Mouse (Mus musculus): Measurements from ENCODE around the gene Fut2. TPM values are rescaled to one million over a fixed set of nuclear protein-coding genes. Genes with fewer than 3 reads are reported as not detected.

The Fut2 gene
- total RNA-seq, 2 experiments from 2014 or later, result 0.14 to 0.28 TPM

- no peak for TF ChIP-seq CTCF (IDR thresholded peaks at IDR 0.05)
- DNase-seq, result no peak
- H3K4me3 ChIP-seq, result no peak overlapping the region
- no peak overlapping the region for H3K27ac ChIP-seq
- intact Hi-C loops (cut with DNase I), result loop anchor here (5.0 kb wide), 1 partner anchor 33 kb away; no protein-coding TSS in a partner anchor
These were observed 67.0 kb downstream of the Fut2 start for GRCm38 (mm10) chr7:45598960-45599879.

Other genes with a start within 250 kb of the Fut2 start
- gene Lhb, start 245.6 kb downstream of the Fut2 start, total RNA-seq (2021), result under 1 TPM; 0.51 to 0.73 TPM
- gene Gys1, start 231.6 kb downstream of the Fut2 start, total RNA-seq (2021), result 100 to 1,000 TPM; 279 to 365 TPM
- 10 to 100 TPM; 18.2 to 28.1 TPM for gene Ruvbl2, start 228.3 kb downstream of the Fut2 start, total RNA-seq (2021)
- gene Ftl1, start 206.5 kb downstream of the Fut2 start, total RNA-seq (2021), result 100 to 1,000 TPM; 122 to 149 TPM
- gene Bax, start 199.5 kb downstream of the Fut2 start, total RNA-seq (2021), result 10 to 100 TPM; 17.6 to 18.4 TPM
- gene Tulp2, start 184.5 kb downstream of the Fut2 start, total RNA-seq (2021), result under 1 TPM in 1 of 2 experiments, not detected in 1; 0.39 TPM
- gene Gm45808, start 179.6 kb downstream of the Fut2 start, total RNA-seq (2021), result 1 to 10 TPM; 5.5 to 8.4 TPM
- gene Dhdh, start 177.6 kb downstream of the Fut2 start, total RNA-seq (2021), result 10 to 100 TPM; 13.1 to 22.9 TPM
- 10 to 100 TPM; 55.1 to 61.8 TPM for gene Nucb1, start 156.0 kb downstream of the Fut2 start, total RNA-seq (2021)
- gene Ppp1r15a, start 140.1 kb downstream of the Fut2 start, total RNA-seq (2021), result 10 to 100 TPM; 28.3 to 28.5 TPM
- 1 to 10 TPM; 3.4 to 3.5 TPM for gene Plekha4, start 140.1 kb downstream of the Fut2 start, total RNA-seq (2021)
- gene Hsd17b14, start 111.5 kb downstream of the Fut2 start, total RNA-seq (2021), result 1 to 10 TPM; 1.0 to 1.3 TPM
- gene Bcat2, start 96.2 kb downstream of the Fut2 start, total RNA-seq (2021), result 100 to 1,000 TPM in 1 of 2 experiments, 10 to 100 TPM in 1; 91.4 to 106 TPM
- not detected for gene Fgf21, start 50.9 kb downstream of the Fut2 start, total RNA-seq (2021)
- gene Fut1, start 49.1 kb downstream of the Fut2 start, total RNA-seq (2021), result not detected
- gene Izumo1, start 44.6 kb downstream of the Fut2 start, total RNA-seq (2021), result under 1 TPM in 1 of 2 experiments, not detected in 1; 0.20 TPM
- gene Rasip1, start 38.9 kb downstream of the Fut2 start, total RNA-seq (2021), result 1 to 10 TPM; 5.7 to 8.0 TPM
- 10 to 100 TPM; 18.7 to 44.9 TPM for gene Mamstr, start 26.4 kb downstream of the Fut2 start, total RNA-seq (2021)
- under 1 TPM; 0.20 to 0.50 TPM for gene Ntn5, start 17.6 kb upstream of the Fut2 start, total RNA-seq (2021)
- under 1 TPM in 1 of 2 experiments, not detected in 1; 0.25 TPM for gene Sec1, start 28.0 kb upstream of the Fut2 start, total RNA-seq (2021)
- 10 to 100 TPM in 1 of 2 experiments, 1 to 10 TPM in 1; 7.7 to 16.4 TPM for gene Car11, start 33.4 kb upstream of the Fut2 start, total RNA-seq (2021)
- 100 to 1,000 TPM in 1 of 2 experiments, 1 to 10 TPM in 1; 8.8 to 105 TPM for gene Dbp, start 38.7 kb upstream of the Fut2 start, total RNA-seq (2021)
- gene Rpl18, start 49.1 kb upstream of the Fut2 start, total RNA-seq (2021), result 100 to 1,000 TPM; 451 to 508 TPM
- 10 to 100 TPM; 14.4 to 15.8 TPM for gene Sphk2, start 51.6 kb upstream of the Fut2 start, total RNA-seq (2021)
- under 1 TPM; 0.08 to 0.31 TPM for gene Fam83e, start 54.8 kb upstream of the Fut2 start, total RNA-seq (2021)
- gene Spaca4, start 59.4 kb upstream of the Fut2 start, total RNA-seq (2021), result not detected
- gene Lmtk3, start 117.3 kb upstream of the Fut2 start, total RNA-seq (2021), result under 1 TPM in 1 of 2 experiments, not detected in 1; 0.06 TPM
- not detected for gene Sult2b1, start 118.3 kb upstream of the Fut2 start, total RNA-seq (2021)
- gene Cyth2, start 148.2 kb upstream of the Fut2 start, total RNA-seq (2021), result 10 to 100 TPM; 29.6 to 33.2 TPM
- under 1 TPM in 1 of 2 experiments, not detected in 1; 0.20 TPM for gene Kcnj14, start 158.4 kb upstream of the Fut2 start, total RNA-seq (2021)
- gene Grwd1, start 164.6 kb upstream of the Fut2 start, total RNA-seq (2021), result 10 to 100 TPM; 14.6 to 16.0 TPM
- 10 to 100 TPM; 63.2 to 65.6 TPM for gene Kdelr1, start 206.4 kb upstream of the Fut2 start, total RNA-seq (2021)
- under 1 TPM; 0.13 to 0.14 TPM for gene Grin2d, start 212.0 kb upstream of the Fut2 start, total RNA-seq (2021)
- gene Syngr4, start 230.3 kb upstream of the Fut2 start, total RNA-seq (2021), result not detected
- 10 to 100 TPM; 51.3 to 66.3 TPM for gene Tmem143, start 230.5 kb upstream of the Fut2 start, total RNA-seq (2021)